Mouse (Mus musculus) layer of hippocampus, postnatal 10 days (tissue): ENCODE measurements around the gene Olfr926. TPM values are rescaled to one million over a fixed set of nuclear protein-coding genes. Genes with fewer than 3 reads are reported as not detected.
"Not testable (repeated sequence)": the region's sequence is repeated elsewhere in the genome, so short reads cannot be mapped to it uniquely, and the experiment has no call there.

Experiments
- DNase-seq, 2 experiments: peaks; one replicate each; pipeline ENCODE4 v3.0.0; 2021; ENCODE audit warnings: low spot score in 2 of 2
- long read RNA-seq: library from polyadenylated mRNA; stranded (forward); transcript quantifications from one replicate; pipeline ENCODE4 v2.0.0, GENCODE M21; 2023
- total RNA-seq, 2 experiments: library from RNA; stranded (reverse); gene quantifications; 2 replicates each; pipeline ENCODE4 v1.2.3; 2021

The Olfr926 gene
- total RNA-seq = not detected
- long read RNA-seq = 0 reads

GRCm38 (mm10) chr9:38876826-38877225, at the start of gene Olfr926:
Gene Olfr926 (plus strand): TSS chr9:38877126.
- DNase-seq = no peak

- no peak for DNase-seq
Measured at GRCm38 (mm10) chr9:38833027-38833426, 43.9 kb upstream of the Olfr926 start.

GRCm38 (mm10) chr9:38844149-38844548, 32.8 kb upstream of the Olfr926 start, which contains the start of gene Olfr924:
Gene Olfr924 (plus strand): TSS chr9:38844449.
- no peak for DNase-seq

- no peak for DNase-seq
Measured at GRCm38 (mm10) chr9:38854760-38855159, 22.2 kb upstream of the Olfr926 start, which contains the start of gene Olfr26. Gene Olfr26 (plus strand): TSS chr9:38855060.

GRCm38 (mm10) chr9:38874880-38875279, 2.0 kb upstream of the Olfr926 start:
- DNase-seq = not testable (repeated sequence)

Other genes starting within 250 kb of the Olfr926 start
- not detected for gene Olfr916, start 217.3 kb upstream of the Olfr926 start, total RNA-seq
- not detected for gene Olfr917, start 211.3 kb upstream of the Olfr926 start, total RNA-seq
- gene Olfr918, start 202.5 kb upstream of the Olfr926 start, total RNA-seq = not detected
- not detected for gene Olfr919, start 173.5 kb upstream of the Olfr926 start, total RNA-seq
- 10 to 100 TPM in 1 of 2 experiments, 1 to 10 TPM in 1; 9.3 to 12.0 TPM for gene Vwa5a, start 158.9 kb upstream of the Olfr926 start, total RNA-seq
- not detected for gene Olfr920, start 124.8 kb upstream of the Olfr926 start, total RNA-seq
- not detected for gene Olfr921, start 104.1 kb upstream of the Olfr926 start, total RNA-seq
- not detected for gene Olfr922, start 62.5 kb upstream of the Olfr926 start, total RNA-seq
- gene Olfr923, start 50.6 kb upstream of the Olfr926 start, total RNA-seq = not detected
- gene Olfr924, start 32.7 kb upstream of the Olfr926 start, total RNA-seq = not detected
- not detected for gene Olfr26, start 22.1 kb upstream of the Olfr926 start, total RNA-seq
- not detected for gene Olfr930, start 52.7 kb downstream of the Olfr926 start, total RNA-seq
- not detected for gene Olfr933, start 95.2 kb downstream of the Olfr926 start, total RNA-seq
- gene Olfr934, start 111.2 kb downstream of the Olfr926 start, total RNA-seq = not detected
- gene Olfr935, start 122.6 kb downstream of the Olfr926 start, total RNA-seq = not detected
- gene Olfr146, start 146.3 kb downstream of the Olfr926 start, total RNA-seq = not detected
- gene Olfr937, start 187.8 kb downstream of the Olfr926 start, total RNA-seq = not detected
- not detected for gene Olfr938, start 201.8 kb downstream of the Olfr926 start, total RNA-seq